Mouse (Mus musculus) stomach, embryonic 14.5 days (tissue): ENCODE measurements at regions not wholly inside any gene's neighbourhood (a gene's known extent, or its start where the extent isn't known, plus 50 kb on each side); places are given as distances from the start of the nearest gene placed in this dataset.

ENCODE experiments used
- ATAC-seq: fragments of 200-750 bp; cut with Nextera tagmentation; 2 replicates; pipeline ENCODE4 v1.8.0; 2017; ENCODE audit warnings: low read depth, moderate TSS enrichment; ENCODE audit not compliant: insufficient number of reproducible peaks, insufficient read depth, low FRiP score
- H3K27ac ChIP-seq: fragments of 300-500 bp; sonication (generic); 2 replicates; pipeline ENCODE4 v1.5.1; 2014; ENCODE audit warnings: mild to moderate bottlenecking, low read length, moderate library complexity, mixed read lengths
- H3K27me3 ChIP-seq: fragments of 300-500 bp; sonication (generic); 2 replicates; pipeline ENCODE4 v1.6.1; 2014; ENCODE audit warnings: low read length, control low read depth, mixed read lengths; ENCODE audit not compliant: control insufficient read depth, insufficient read depth
- H3K36me3 ChIP-seq: fragments of 300-500 bp; sonication (generic); 2 replicates; pipeline ENCODE4 v1.6.1; 2014; ENCODE audit warnings: mild to moderate bottlenecking, control low read depth, low read length, moderate library complexity, mixed read lengths; ENCODE audit not compliant: control insufficient read depth, insufficient read depth
- H3K4me1 ChIP-seq: fragments of 300-500 bp; sonication (generic); 2 replicates; pipeline ENCODE4 v1.6.1; 2014; ENCODE audit warnings: low read length, control low read depth, mixed read lengths; ENCODE audit not compliant: control insufficient read depth, insufficient read depth
- H3K4me2 ChIP-seq: fragments of 300-500 bp; sonication (generic); replicated peaks from 2 replicates; pipeline ENCODE4 v1.6.1; 2014; ENCODE audit warnings: low read depth, low read length, control low read depth
- H3K4me3 ChIP-seq: fragments of 300-500 bp; sonication (generic); 2 replicates; pipeline ENCODE4 v1.5.1; 2014; ENCODE audit warnings: low read depth, low read length, control low read depth
- H3K9ac ChIP-seq: fragments of 300-500 bp; sonication (generic); replicated peaks from 2 replicates; pipeline ENCODE4 v1.6.1; 2014; ENCODE audit warnings: low read depth, mild to moderate bottlenecking, control low read depth, low read length, moderate library complexity, mixed read lengths
- H3K9me3 ChIP-seq: fragments of 300-500 bp; sonication (generic); 2 replicates; pipeline ENCODE4 v1.6.1; 2016; ENCODE audit warnings: low read depth, low read length, control low read depth; ENCODE audit not compliant: control insufficient read depth
- WGBS: fragments of 180-500 bp; shearing (Covaris S2); extraction: QIAGEN DNeasy Blood & Tissue Kit; methylation state at CpG from one replicate; pipeline ENCODE4 v1.1.7; 2014; 5-methylcytosine and 5-hydroxymethylcytosine counted together

DNA sequence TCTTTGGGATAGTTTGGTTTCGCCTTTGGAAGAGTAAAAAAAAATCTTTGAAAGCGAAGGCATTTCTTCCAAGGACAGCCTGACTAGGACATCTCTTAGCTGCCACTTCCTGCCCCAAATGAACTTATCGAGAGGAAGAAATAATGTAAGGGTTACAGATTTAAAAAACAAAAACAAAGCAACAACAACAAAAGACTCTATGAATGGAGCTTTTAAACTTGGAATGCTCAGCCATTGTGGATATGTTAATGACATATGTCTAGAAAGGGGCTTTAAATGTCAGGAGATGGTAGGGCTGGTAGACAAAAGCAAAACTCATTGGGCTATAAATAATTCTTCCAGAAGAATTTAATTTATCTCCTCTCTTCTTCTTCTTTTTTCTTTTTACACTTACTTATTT is 2041.7 kb downstream of the A830018L16Rik start:
- H3K27ac ChIP-seq, result no peak overlapping the region
- no peaks in the 10 kb centered on the region for H3K9me3 ChIP-seq
- no peak overlapping the region for H3K4me2 ChIP-seq
- H3K4me1 ChIP-seq, result no peaks in the 10 kb centered on the region
- no peaks in the 10 kb centered on the region for H3K27me3 ChIP-seq
- H3K4me3 ChIP-seq, result no peak overlapping the region
- H3K9ac ChIP-seq, result no peak overlapping the region
- no peak for ATAC-seq
- 89% methylated on average over 3 of the region's 3 CpGs for WGBS
- H3K36me3 ChIP-seq, result no peaks in the 10 kb centered on the region

DNA sequence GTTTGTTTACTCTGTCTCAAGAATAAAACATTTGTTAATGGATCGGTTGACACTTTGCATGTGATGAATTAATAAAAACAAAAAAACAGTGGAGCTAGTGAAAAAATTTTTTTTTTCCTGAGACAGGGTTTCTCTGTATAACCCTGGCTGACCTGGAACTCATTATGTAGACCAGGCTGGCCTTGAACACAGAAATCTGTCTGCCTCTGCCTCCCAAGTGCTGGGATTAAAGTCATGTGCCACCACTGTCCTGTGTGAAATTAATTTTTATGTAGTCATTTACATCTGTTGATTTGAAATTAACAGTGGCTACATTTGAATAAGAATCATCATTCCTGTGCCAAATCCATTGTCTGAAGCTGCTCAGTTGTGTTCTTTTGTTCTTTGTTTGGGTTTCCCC is 2050.4 kb downstream of the A830018L16Rik start:
- no peaks in the 10 kb centered on the region for H3K27me3 ChIP-seq
- 95% methylated on average over 1 of the region's 1 CpGs for WGBS
- no peak for ATAC-seq
- no peak overlapping the region for H3K9ac ChIP-seq
- no peaks in the 10 kb centered on the region for H3K9me3 ChIP-seq
- H3K4me3 ChIP-seq, result no peak overlapping the region
- H3K27ac ChIP-seq, result no peak overlapping the region
- H3K4me2 ChIP-seq, result no peak overlapping the region
- H3K4me1 ChIP-seq, result no peaks in the 10 kb centered on the region
- H3K36me3 ChIP-seq, result no peaks in the 10 kb centered on the region

DNA sequence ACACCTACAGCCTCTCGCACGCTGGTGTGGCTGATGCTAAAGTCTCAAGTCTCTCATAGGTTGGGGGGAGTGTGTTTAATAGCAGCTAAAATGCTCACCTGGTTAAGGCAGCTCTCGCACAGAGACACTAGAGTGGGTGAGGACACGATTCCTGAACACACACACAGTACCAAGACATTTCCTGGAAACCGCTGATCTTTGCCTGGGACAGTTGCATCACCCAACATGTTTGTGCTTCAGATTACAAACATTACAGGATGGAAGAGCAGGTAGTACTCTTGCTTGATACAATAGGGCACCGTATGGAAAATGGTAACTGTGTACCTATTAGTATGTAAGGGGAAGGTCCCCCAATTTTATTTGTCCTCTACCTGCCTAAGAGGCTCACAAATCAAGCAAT is 2053.3 kb downstream of the A830018L16Rik start:
- 81% methylated on average over 6 of the region's 6 CpGs for WGBS
- Histone ChIP-seq H3K4me1 (no peaks in the 10 kb centered on the region), H3K9ac (no peak overlapping the region), H3K9me3 (no peaks in the 10 kb centered on the region), H3K36me3 (no peaks in the 10 kb centered on the region), H3K4me2 (no peak overlapping the region), H3K27ac (no peak overlapping the region), H3K4me3 (no peak overlapping the region), H3K27me3 (no peaks in the 10 kb centered on the region)
- ATAC-seq, result no peak

DNA sequence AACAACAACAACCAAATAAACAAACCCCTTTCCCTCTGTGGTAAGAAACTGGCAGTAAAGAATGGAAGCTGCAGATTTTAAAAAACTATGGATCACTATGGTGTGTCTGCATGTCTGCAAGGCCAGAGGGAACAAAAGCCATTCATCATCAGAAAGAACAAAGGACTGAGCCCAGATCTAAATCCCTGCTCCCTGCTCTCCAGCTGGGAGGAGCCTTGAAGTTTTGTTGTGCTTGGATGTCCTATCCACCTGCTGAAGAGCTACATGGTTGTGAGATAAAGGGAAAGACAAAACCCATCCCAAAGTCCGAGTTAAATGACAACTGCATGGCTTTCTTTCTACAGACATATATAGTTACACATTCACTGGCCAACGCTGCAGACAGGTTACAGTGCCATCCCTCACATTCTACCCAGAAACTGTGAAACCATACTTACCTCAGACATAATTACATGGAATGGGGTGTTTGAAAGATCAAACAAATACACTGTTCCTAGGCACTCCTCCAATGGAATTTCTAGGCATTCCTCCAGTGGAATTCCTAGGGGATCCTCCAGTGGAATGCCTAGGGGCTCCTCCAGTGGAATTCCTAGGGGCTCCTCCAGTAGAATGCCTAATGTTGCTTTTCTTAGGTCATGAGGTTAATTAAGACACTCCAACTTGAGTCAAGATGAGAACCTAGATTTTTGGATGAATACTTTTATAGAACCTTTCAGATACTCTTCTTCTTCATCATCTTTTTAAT is 2054.2 kb downstream of the A830018L16Rik start:
- H3K9ac ChIP-seq, result no peak overlapping the region
- no peak overlapping the region for H3K27ac ChIP-seq
- no peak overlapping the region for H3K4me3 ChIP-seq
- H3K36me3 ChIP-seq, result no peaks in the 10 kb centered on the region
- WGBS, result 52% methylated on average over 2 of the region's 2 CpGs
- H3K4me1 ChIP-seq, result no peaks in the 10 kb centered on the region
- H3K27me3 ChIP-seq, result no peaks in the 10 kb centered on the region
- no peaks in the 10 kb centered on the region for H3K9me3 ChIP-seq
- no peak overlapping the region for H3K4me2 ChIP-seq
- ATAC-seq, result no peak

DNA sequence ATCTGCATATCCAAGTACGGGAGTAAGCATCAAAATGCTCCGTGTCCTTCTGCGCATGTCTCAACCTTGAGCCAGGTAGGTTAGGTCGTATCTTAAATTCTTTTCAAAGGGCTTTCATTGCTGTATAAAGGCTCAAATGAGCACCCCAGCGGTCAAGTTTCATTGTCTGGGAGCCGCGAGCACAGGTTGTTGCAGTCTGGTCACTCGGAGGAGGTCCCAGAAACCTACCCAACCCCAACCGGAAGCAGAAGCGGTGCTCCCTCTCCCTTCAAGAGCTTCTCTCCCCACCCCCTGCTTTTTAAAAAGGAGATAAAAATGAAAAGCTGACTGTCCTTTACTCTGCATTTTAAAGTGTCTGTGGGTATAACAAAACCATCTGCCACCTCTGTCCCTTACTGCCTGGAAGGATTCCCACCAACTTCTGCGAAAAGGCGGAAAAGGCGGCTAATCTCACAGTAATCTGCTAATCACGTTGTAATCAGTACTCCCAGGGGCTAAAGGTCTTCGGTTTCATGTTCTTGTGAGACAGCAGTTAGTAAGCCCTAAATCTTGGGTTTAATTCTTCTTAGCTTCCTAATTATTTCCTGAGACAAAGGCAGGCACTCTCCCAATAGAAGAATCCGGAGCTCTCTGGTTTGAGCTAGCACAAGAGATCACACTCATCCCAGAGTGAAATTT is 2081.0 kb downstream of the A830018L16Rik start:
- H3K4me1 ChIP-seq, result no peaks in the 10 kb centered on the region
- 34% methylated on average over 16 of the region's 16 CpGs for WGBS
- H3K27me3 ChIP-seq, result no peaks in the 10 kb centered on the region
- ATAC-seq, result no peak
- H3K4me3 ChIP-seq, result no peak overlapping the region
- H3K27ac ChIP-seq, result no peak overlapping the region
- H3K9me3 ChIP-seq, result no peaks in the 10 kb centered on the region
- no peak overlapping the region for H3K9ac ChIP-seq
- peak overlapping the region; percentile 24; the same call in 1 of the 2 replicates for H3K4me2 ChIP-seq
- no peaks in the 10 kb centered on the region for H3K36me3 ChIP-seq

DNA sequence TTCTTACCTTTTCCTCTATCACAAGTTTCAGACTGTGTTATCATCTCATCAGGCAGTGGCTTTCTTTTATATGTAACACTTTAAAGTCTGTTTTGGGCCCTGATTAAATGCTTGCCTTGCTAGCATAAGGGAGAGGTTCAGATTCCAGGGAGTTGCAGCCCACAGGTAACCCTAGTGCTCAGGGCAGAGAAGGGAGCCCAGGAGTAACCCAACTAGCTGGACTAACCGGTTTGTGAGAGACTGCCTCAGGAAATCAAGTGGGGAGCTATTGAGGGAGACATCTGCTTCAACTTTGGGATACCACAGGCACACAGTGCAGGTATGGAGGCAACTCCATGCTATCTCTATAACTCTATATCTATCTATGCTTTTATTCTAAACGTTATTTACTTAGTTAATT is 2082.5 kb downstream of the A830018L16Rik start:
- WGBS, result 18% methylated on average over 2 of the region's 2 CpGs

DNA sequence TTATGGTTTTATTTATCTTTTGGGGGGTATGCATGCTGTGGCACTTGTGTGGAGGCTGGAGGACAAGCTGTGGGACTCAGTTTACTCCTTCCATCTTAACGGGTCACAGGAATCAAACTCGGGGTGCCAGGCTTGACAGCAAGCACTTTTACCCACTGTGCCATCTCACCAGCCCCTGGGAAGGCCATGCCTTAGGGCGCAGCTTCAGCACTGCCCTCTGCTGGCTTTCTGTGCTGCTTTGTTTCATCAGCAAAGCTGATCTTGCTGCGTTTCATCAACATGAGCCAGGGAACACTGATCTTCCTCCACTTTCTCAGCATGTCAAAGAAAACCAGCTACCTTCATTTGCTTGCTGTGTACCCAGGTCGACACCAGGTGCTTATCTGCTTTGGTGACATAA is 2086.6 kb downstream of the A830018L16Rik start:
- H3K36me3 ChIP-seq, result no peaks in the 10 kb centered on the region
- no peaks in the 10 kb centered on the region for H3K4me1 ChIP-seq
- WGBS, result 28% methylated on average over 5 of the region's 5 CpGs
- no peak for ATAC-seq
- H3K4me3 ChIP-seq, result no peak overlapping the region
- no peak overlapping the region for H3K9ac ChIP-seq
- no peak overlapping the region for H3K27ac ChIP-seq
- H3K27me3 ChIP-seq, result no peaks in the 10 kb centered on the region
- no peaks in the 10 kb centered on the region for H3K9me3 ChIP-seq
- no peak overlapping the region for H3K4me2 ChIP-seq

More for the DNA sequence above, 2082.5 kb downstream of the A830018L16Rik start:
- Histone ChIP-seq H3K27ac (no peak overlapping the region), H3K9ac (no peak overlapping the region), H3K27me3 (no peaks in the 10 kb centered on the region), H3K4me1 (no peaks in the 10 kb centered on the region), H3K9me3 (no peaks in the 10 kb centered on the region), H3K36me3 (no peaks in the 10 kb centered on the region), H3K4me3 (no peak overlapping the region), H3K4me2 (no peak overlapping the region)
- ATAC-seq, result peak; percentile 71; the same call in 1 of the 2 replicates

DNA sequence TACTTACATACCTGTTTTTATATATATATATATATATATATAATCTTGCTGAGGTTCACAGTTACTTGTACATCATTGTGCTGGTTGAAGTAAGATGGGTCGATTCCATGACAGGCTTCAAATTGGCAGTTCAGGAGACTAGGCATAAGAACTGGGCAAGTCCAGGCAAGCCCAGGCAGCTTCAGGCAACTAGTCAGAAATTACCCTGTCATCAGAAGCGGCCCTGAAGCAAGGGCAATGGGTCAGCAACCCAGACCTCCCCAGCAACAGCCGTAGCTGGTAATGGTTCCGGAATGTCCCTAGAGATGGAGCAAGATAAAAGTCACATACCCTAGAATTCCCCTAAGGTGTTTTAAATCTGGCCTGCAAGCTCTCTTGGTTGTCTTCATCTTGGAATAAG is 2088.0 kb downstream of the A830018L16Rik start:
- Histone ChIP-seq H3K36me3 (no peaks in the 10 kb centered on the region), H3K9me3 (no peaks in the 10 kb centered on the region), H3K27me3 (no peaks in the 10 kb centered on the region), H3K9ac (no peak overlapping the region), H3K4me2 (no peak overlapping the region), H3K27ac (no peak overlapping the region), H3K4me3 (no peak overlapping the region), H3K4me1 (no peaks in the 10 kb centered on the region)
- 77% methylated on average over 4 of the region's 4 CpGs for WGBS
- ATAC-seq, result no peak
